Mouse (Mus musculus): ENCODE measurements around the gene Rdh16f1. TPM values are rescaled to one million over a fixed set of nuclear protein-coding genes. Genes with fewer than 3 reads are reported as not detected.
A peak's percentile ranks its signal among the peaks of the same experiment; 100 is the strongest.

The Rdh16f1 gene
- 1 to 10 TPM in 1 of 2 experiments, under 1 TPM in 1; 0.70 to 1.4 TPM for total RNA-seq (2021)
- long read RNA-seq, experiment 1, partial matches to known transcripts, result 10 of 10 reads
- long read RNA-seq, experiment 1, other reads (novel, unspliced or antisense), result 0 of 10 reads
- long read RNA-seq, experiment 2, result 0 reads

GRCm38 (mm10) chr10:127759181-127760110 is at the start of gene Rdh16f1, which contains the start of gene Rdh1:
Gene Rdh16f1 (plus strand): TSS chr10:127759787.
Gene Rdh1 (plus strand): TSS chr10:127759721.
- DNase-seq, result no peak

GRCm38 (mm10) chr10:127710331-127710730 is 49.3 kb upstream of the Rdh16f1 start:
- DNase-seq, result no peak

- no peak for DNase-seq
Observed at GRCm38 (mm10) chr10:127712736-127713135, 46.9 kb upstream of the Rdh16f1 start.

- DNase-seq, result no peak
Observed at GRCm38 (mm10) chr10:127721671-127722418, 37.7 kb upstream of the Rdh16f1 start.

GRCm38 (mm10) chr10:127724178-127724577 is 35.4 kb upstream of the Rdh16f1 start, which contains the start of gene Tac2:
Gene Tac2 (plus strand): TSS chr10:127724478.
- no peak for DNase-seq

GRCm38 (mm10) chr10:127725136-127725535 is 34.5 kb upstream of the Rdh16f1 start:
- no peak for DNase-seq

GRCm38 (mm10) chr10:127728437-127728836 is 31.1 kb upstream of the Rdh16f1 start:
- no peak for DNase-seq

- no peak for DNase-seq
Observed at GRCm38 (mm10) chr10:127730285-127730932, 29.2 kb upstream of the Rdh16f1 start.

- DNase-seq, result no peak
Observed at GRCm38 (mm10) chr10:127730933-127731310, 28.7 kb upstream of the Rdh16f1 start.

- no peak for DNase-seq
Observed at GRCm38 (mm10) chr10:127731397-127731796, 28.2 kb upstream of the Rdh16f1 start.

- DNase-seq, result peak; percentile 49
Observed at GRCm38 (mm10) chr10:127734434-127734833, 25.2 kb upstream of the Rdh16f1 start.

- no peak for DNase-seq
Observed at GRCm38 (mm10) chr10:127736266-127736665, 23.3 kb upstream of the Rdh16f1 start.

GRCm38 (mm10) chr10:127736916-127737315 is 22.7 kb upstream of the Rdh16f1 start:
- no peak for DNase-seq

- no peak for DNase-seq
Observed at GRCm38 (mm10) chr10:127737552-127737951, 22.0 kb upstream of the Rdh16f1 start.

GRCm38 (mm10) chr10:127738151-127738882 is 21.3 kb upstream of the Rdh16f1 start:
- peak; percentile 60 for DNase-seq

GRCm38 (mm10) chr10:127739083-127739660 is 20.4 kb upstream of the Rdh16f1 start, which contains the start of gene Zbtb39:
Gene Zbtb39 (plus strand): TSS chr10:127739538.
- peak; percentile 92 for DNase-seq

- no peak for DNase-seq
Observed at GRCm38 (mm10) chr10:127739661-127740161, 19.9 kb upstream of the Rdh16f1 start.

- DNase-seq, result peak; percentile 80
Observed at GRCm38 (mm10) chr10:127744661-127745060, 14.9 kb upstream of the Rdh16f1 start.

- DNase-seq, result no peak
Observed at GRCm38 (mm10) chr10:127745886-127746285, 13.7 kb upstream of the Rdh16f1 start.

GRCm38 (mm10) chr10:127747254-127747653 is 12.3 kb upstream of the Rdh16f1 start:
- DNase-seq, result no peak

Measured in adrenal gland, postnatal 10 days (tissue).